Mouse (Mus musculus) small intestine, adult 10 weeks (tissue): Measurements from ENCODE around the gene Npr3. TPM values are rescaled to one million over a fixed set of nuclear protein-coding genes. Genes with fewer than 3 reads are reported as not detected.

Experiments used
- polyA plus RNA-seq: library from polyadenylated mRNA; stranded (reverse); fragments of 350-450 nt; fragmentation: Illumina TruSeq; extraction: RNeasy Lipid Tissue Mini Kit (QIAGEN cat#74804); gene quantifications from one replicate; pipeline ENCODE4 v1.2.3, GENCODE M21; 2014; ENCODE audit warnings: low replicate concordance

The Npr3 gene
- 1.3 TPM for polyA plus RNA-seq

DNA sequence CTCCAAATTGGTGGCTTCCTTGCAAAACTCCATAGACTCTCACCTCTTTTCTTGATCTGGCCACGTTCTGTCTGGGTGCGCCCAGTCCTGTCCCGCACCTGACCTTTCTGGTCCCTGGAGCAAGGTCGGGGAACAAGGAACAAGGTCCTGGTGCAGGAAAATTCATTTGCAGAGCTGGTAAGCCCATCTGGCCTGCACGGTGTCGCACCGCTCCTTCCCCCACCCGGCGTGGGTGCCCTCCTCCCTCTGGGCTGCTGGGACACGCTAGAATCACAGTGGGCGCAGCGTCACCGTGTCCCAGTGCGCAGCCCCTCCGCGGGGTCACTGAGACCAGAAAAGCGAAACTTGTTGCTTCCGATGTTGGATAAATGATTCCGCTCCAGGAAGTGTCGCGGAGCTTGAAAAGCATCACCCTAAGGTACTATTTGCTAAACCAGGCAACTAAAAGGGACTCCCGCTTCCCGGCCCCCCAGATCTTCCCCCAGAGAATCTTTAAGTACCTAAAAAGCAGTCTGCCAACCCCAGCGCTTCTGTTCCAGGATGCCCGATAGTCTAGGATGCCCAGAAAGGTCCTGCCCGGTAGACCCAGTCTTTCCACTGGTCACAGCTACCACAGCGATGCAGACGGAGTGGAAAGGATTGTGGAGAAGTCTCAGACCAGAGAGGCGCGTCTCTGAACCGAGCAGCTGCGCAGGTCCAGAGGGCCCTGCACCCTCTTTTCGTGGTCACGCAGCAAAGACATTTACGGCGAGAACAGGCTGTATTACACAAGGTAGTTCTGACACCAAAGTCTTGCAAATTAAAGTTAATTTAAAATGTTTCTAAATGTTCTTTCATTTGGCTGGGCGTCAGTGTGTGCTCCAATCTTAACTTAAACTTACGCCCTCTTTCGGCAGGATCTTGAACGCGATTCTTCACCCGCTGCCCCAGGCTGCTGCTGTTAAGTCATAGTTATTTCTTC, at the start of gene Npr3:
Npr3 (minus strand) TSS at position 717 of the 961 bp plus-strand sequence.

Other genes with a start within 250 kb of the Npr3 start
- 300 TPM for gene Sub1, start 89.7 kb upstream of the Npr3 start, polyA plus RNA-seq
- 147 TPM for gene Zfr, start 210.5 kb upstream of the Npr3 start, polyA plus RNA-seq